Comparison of ENCODE assay signal across 8 mouse cellular contexts in genomic region chr4:136071178-136071714, GRCm38 (mm10). TPM values are rescaled to one million over a fixed set of nuclear protein-coding genes. Genes with fewer than 3 reads are reported as not detected.
A peak's percentile ranks its signal among the peaks of the same experiment; 100 is the strongest.
DNase-seq lines count a peak whose midpoint lies in the region; ATAC-seq and TF ChIP-seq lines count a peak whose summit lies in the region.

No protein-coding gene starts in this region.

- peak; percentile 93 for TF ChIP-seq CTCF in cortical plate, adult 2 months (IDR thresholded peaks at IDR 0.05; ENCODE audit: extremely low read depth, insufficient read depth, low read length)

- DNase-seq in adrenal gland, adult (ENCODE audit: inconsistent age in 2 of 2, low spot score in 1 of 2) = peak; percentile 80 to 94
- DNase-seq in gastrocnemius, postnatal 10 days = peak; percentile 81
- peak; percentile 93 for DNase-seq in induced T-regulatory cell, adult 2 months (ENCODE audit: low read depth)
- peak; percentile 56 to 79 for DNase-seq in left cerebral cortex, postnatal 10 days (ENCODE audit: extremely low spot score in 1 of 2, low spot score in 2 of 2)
- DNase-seq in right cerebral cortex, postnatal 10 days (ENCODE audit: low spot score in 2 of 2) = peak; percentile 71 to 72
- peak; percentile 76 for DNase-seq in urinary bladder, postnatal 25 days (ENCODE audit: low spot score)

- H3K4me1 ChIP-seq in cortical plate, adult 2 months (ENCODE audit: control insufficient read depth, insufficient read depth, low read length) = no peaks in the 10 kb centered on the region

- no peak overlapping the region for H3K4me3 ChIP-seq in cortical plate, adult 2 months (ENCODE audit: insufficient read depth, low read length)

- intact Hi-C loops in left cerebral cortex, postnatal 10 days (cut with DNase I) = loop anchor here (2.0 kb wide), 1 partner anchor 90 kb away; no protein-coding TSS in a partner anchor

- peak; percentile 67 for ATAC-seq in megakaryocyte-erythroid progenitor cell, adult 5-6 weeks (replicated peaks; ENCODE audit: low FRiP score, low TSS enrichment, poor library complexity, severe bottlenecking)

- no peak overlapping the region for H3K27ac ChIP-seq in cortical plate, adult 2 months (ENCODE audit: insufficient read depth, low read length)

- no peak for TF ChIP-seq POLR2A in cortical plate, adult 2 months (IDR thresholded peaks at IDR 0.05; ENCODE audit: extremely low read depth, insufficient read depth, low read length)

RNA-seq across cellular contexts. Expression of gene Rpl11, which starts 18.0 kb away (rescaled TPM):
- polyA plus RNA-seq in cortical plate, adult 2 months (2012; rRNA removed) = 511 and 520 TPM in 2 replicates
- total RNA-seq in gastrocnemius, postnatal 10 days (2021) = 100 to 1,000 TPM; 419 to 459 TPM
- total RNA-seq in left cerebral cortex, postnatal 10 days (2021) = 100 to 1,000 TPM; 262 to 295 TPM
- 1,812 and 1,837 TPM in 2 replicates for total RNA-seq in megakaryocyte-erythroid progenitor cell, adult 5-6 weeks (2014; fragmentation: Nextera tagmentation)
- total RNA-seq in megakaryocyte-erythroid progenitor cell, adult 5-6 weeks (2017) = 1,215 and 1,345 TPM in 2 replicates

RNA-seq across cellular contexts. Expression of gene Eloa, which starts 49.7 kb away (rescaled TPM):
- polyA plus RNA-seq in cortical plate, adult 2 months (2012; rRNA removed) = 16.5 and 16.8 TPM in 2 replicates
- 10 to 100 TPM; 50.2 to 51.4 TPM for total RNA-seq in gastrocnemius, postnatal 10 days (2021)
- 10 to 100 TPM; 30.1 to 32.3 TPM for total RNA-seq in left cerebral cortex, postnatal 10 days (2021)
- 41.0 and 41.3 TPM in 2 replicates for total RNA-seq in megakaryocyte-erythroid progenitor cell, adult 5-6 weeks (2014; fragmentation: Nextera tagmentation)
- total RNA-seq in megakaryocyte-erythroid progenitor cell, adult 5-6 weeks (2017) = 48.9 and 51.8 TPM in 2 replicates
